Mouse (Mus musculus) hindbrain, embryonic 12.5 days (tissue): ENCODE measurements around the gene Exoc2. TPM values are rescaled to one million over a fixed set of nuclear protein-coding genes. Genes with fewer than 3 reads are reported as not detected.

Source experiments
- ATAC-seq: fragments of 200-750 bp; cut with Nextera tagmentation; 2 replicates; pipeline ENCODE4 v1.8.0; 2017; ENCODE audit warnings: moderate TSS enrichment; ENCODE audit not compliant: low FRiP score
- H3K27ac ChIP-seq: fragments of 300-500 bp; sonication (generic); 2 replicates; pipeline ENCODE4 v1.5.1; 2016; ENCODE audit warnings: mild to moderate bottlenecking
- H3K27me3 ChIP-seq: fragments of 300-500 bp; sonication (generic); 2 replicates; pipeline ENCODE4 v1.6.1; 2016; ENCODE audit warnings: mild to moderate bottlenecking
- H3K36me3 ChIP-seq: fragments of 300-500 bp; sonication (generic); 2 replicates; pipeline ENCODE4 v1.6.1; 2016; ENCODE audit warnings: mild to moderate bottlenecking
- H3K4me1 ChIP-seq: fragments of 300-500 bp; sonication (generic); 2 replicates; pipeline ENCODE4 v1.6.1; 2016
- H3K4me2 ChIP-seq: fragments of 300-500 bp; sonication (generic); replicated peaks from 2 replicates; pipeline ENCODE4 v1.6.1; 2016; ENCODE audit warnings: mild to moderate bottlenecking
- H3K4me3 ChIP-seq: fragments of 300-500 bp; sonication (generic); 2 replicates; pipeline ENCODE4 v1.5.1; 2016; ENCODE audit warnings: mild to moderate bottlenecking
- H3K9ac ChIP-seq: fragments of 300-500 bp; sonication (generic); 2 replicates; pipeline ENCODE4 v1.6.1; 2016; ENCODE audit warnings: mild to moderate bottlenecking, moderate library complexity
- H3K9me3 ChIP-seq: fragments of 300-500 bp; sonication (generic); replicated peaks from 2 replicates; pipeline ENCODE4 v1.6.1; 2016; ENCODE audit warnings: mild to moderate bottlenecking
- WGBS: fragments of 180-500 bp; shearing (Covaris S2); methylation state at CpG from one replicate; pipeline ENCODE4 v1.1.7; 2016; 5-methylcytosine and 5-hydroxymethylcytosine counted together
- polyA plus RNA-seq: library from polyadenylated mRNA; unstranded; fragments of >200 nt; fragmentation: Nextera tagmentation; extraction: Ambion mirVana; gene quantifications from 2 replicates; pipeline ENCODE4 v1.2.1, GENCODE M21; 2016

The Exoc2 gene
- polyA plus RNA-seq, 1 experiment from 2014 or later, result 45.8 TPM

DNA sequence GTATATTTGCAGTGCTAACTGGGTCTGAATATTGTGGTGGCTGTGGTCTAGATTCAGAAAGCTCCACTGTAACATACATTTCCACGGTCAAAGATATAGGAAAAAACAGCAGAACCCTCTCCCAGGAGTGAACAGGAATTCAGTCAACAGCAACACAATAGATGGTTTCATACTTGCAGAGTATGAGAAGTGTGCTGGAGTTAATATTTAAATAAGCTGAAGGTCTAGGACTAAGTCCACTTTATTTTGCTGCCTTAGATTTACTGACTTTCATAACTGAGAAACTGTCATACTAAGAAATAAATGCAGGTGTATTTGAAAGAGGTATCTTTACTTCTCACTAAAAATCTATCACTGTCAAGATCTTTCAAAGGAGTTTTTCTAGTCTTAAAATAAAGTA is 137.6 kb downstream of the Exoc2 start:
- Histone ChIP-seq H3K27me3 (no peaks in the 10 kb centered on the region), H3K36me3 (peaks cover 13% of the 10 kb centered on the region; the same call in 1 of the 2 replicates), H3K27ac (no peak overlapping the region), H3K4me3 (no peak overlapping the region), H3K9ac (no peak overlapping the region), H3K9me3 (no peaks in the 10 kb centered on the region), H3K4me2 (no peak overlapping the region), H3K4me1 (no peaks in the 10 kb centered on the region)
- ATAC-seq, result no peak
- WGBS, result 89% methylated on average over 1 of the region's 1 CpGs

DNA sequence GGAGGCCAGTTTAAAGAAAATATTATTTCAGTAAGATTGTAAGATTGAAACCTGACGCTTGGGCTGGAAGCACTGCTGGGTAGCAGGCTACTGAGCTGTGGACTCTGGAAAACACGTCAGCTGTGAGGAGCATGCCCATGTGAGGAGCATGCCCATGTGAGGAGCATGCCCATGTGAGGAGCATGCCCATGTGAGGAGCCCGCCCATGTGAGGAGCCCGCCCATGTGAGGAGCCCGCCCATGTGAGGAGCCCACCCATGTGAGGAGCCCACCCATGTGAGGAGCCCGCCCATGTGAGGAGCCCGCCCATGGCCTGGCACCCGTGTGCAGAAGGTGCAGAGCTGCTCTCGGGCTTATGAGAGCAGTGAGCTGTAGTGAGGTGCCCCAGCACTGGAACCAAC is 139.0 kb downstream of the Exoc2 start:
- Histone ChIP-seq H3K4me3 (no peak overlapping the region), H3K4me2 (no peak overlapping the region), H3K36me3 (peaks cover 8% of the 10 kb centered on the region; the same call in 1 of the 2 replicates), H3K27me3 (no peaks in the 10 kb centered on the region), H3K27ac (no peak overlapping the region), H3K9me3 (no peaks in the 10 kb centered on the region), H3K4me1 (no peaks in the 10 kb centered on the region), H3K9ac (no peak overlapping the region)
- 91% methylated on average over 9 of the region's 9 CpGs for WGBS
- ATAC-seq, result no peak

DNA sequence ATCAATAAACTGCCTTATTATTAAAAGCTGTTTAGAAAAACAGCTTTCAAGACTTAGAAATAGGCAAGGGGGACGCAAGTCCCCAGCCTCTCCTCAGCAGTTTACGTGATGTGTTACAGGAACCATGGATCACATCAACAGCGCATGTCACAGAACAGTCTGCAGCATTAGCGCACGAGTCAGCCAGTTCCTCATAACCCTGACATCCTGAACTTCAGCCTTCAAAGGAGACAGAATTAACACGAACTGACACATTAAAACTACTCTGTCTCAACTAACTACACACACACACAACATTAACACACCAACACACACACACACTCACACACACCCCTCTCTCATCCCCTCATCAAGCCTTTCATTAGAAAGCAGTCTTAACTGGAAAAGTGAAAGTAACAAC is 139.5 kb downstream of the Exoc2 start:
- WGBS, result 86% methylated on average over 6 of the region's 6 CpGs
- ATAC-seq, result no peak
- Histone ChIP-seq H3K9ac (no peak overlapping the region), H3K36me3 (peaks cover 3% of the 10 kb centered on the region; the same call in 1 of the 2 replicates), H3K4me3 (no peak overlapping the region), H3K4me1 (no peaks in the 10 kb centered on the region), H3K27me3 (no peaks in the 10 kb centered on the region), H3K4me2 (no peak overlapping the region), H3K9me3 (no peaks in the 10 kb centered on the region), H3K27ac (no peak overlapping the region)

DNA sequence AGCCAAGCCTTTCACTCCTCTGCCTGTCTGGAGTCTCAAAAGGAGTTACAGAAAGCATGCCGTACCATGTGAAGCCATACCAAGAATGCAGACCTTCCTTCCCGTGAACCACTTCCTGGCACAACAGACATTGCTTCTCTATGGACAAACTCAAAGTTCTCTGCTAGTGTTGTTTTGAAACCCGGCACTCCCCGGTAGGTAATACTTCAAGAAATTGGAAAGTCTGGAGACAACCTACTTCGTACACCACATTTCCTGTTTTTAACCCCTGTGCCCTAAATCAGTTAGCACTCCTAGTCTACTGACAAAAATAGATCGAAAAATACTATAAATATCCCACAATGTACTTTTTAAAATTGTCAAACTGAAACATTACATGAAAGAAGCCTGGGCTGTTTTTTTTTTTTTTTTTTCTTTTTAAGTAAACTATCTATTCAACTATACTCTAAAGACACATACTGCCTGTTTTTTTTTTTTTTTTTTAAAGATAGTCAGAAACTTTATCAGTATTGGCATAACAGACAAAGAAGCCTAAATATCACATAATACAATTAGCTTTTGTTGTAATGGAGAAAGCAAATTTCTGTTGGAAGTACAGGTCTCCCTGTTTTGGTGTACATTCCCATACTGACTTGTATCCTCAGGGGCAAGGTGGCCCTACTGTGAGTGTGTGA is 140.3 kb downstream of the Exoc2 start:
- H3K27me3 ChIP-seq, result no peaks in the 10 kb centered on the region
- 85% methylated on average over 6 of the region's 6 CpGs for WGBS
- no peak overlapping the region for H3K4me2 ChIP-seq
- no peak overlapping the region for H3K27ac ChIP-seq
- H3K4me1 ChIP-seq, result no peaks in the 10 kb centered on the region
- H3K4me3 ChIP-seq, result no peak overlapping the region
- ATAC-seq, result no peak
- H3K9ac ChIP-seq, result no peak overlapping the region
- H3K36me3 ChIP-seq, result no peaks in the 10 kb centered on the region
- no peaks in the 10 kb centered on the region for H3K9me3 ChIP-seq

DNA sequence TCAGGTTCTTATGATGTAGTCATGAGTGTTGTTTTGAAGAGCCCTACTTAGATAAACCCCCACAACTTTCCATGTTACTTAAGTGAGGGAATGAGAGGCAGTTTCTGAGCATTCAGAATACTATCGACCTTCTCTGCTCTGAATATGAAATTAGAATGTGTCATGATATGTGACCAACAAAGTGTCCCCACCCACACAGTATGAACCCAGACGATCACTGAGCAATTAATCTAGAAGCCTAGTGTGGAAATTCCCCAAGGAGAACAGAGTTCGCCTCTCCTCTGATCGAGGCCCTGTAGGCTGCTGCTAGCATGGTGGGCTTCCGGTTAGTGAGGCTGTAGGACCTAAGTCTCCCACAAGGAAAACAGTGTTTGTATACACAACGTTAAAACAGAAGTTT is 142.5 kb downstream of the Exoc2 start:
- H3K4me3 ChIP-seq, result no peak overlapping the region
- H3K9me3 ChIP-seq, result no peaks in the 10 kb centered on the region
- no peak overlapping the region for H3K27ac ChIP-seq
- H3K36me3 ChIP-seq, result no peaks in the 10 kb centered on the region
- WGBS, result 79% methylated on average over 6 of the region's 6 CpGs
- ATAC-seq, result no peak
- no peaks in the 10 kb centered on the region for H3K4me1 ChIP-seq
- H3K4me2 ChIP-seq, result no peak overlapping the region
- H3K9ac ChIP-seq, result no peak overlapping the region
- no peaks in the 10 kb centered on the region for H3K27me3 ChIP-seq

DNA sequence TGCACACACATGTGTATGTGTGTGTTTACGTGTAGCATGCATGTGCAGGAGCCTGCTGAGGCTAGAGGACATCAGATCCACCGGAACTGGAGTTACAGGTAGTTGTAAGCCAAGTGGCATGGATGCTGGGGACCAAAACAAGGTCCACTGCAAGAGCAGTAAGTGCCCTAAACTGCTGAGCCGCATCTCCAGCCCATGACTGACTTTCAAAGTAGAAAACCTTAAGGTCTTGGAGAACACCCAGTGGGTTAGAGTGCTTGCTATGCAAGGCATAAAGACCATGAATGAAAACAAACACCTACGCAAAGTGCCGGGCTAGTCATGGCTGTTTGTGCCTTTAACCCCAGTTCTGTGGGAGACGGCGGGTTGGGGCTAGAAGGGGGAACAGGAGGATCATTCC is 147.4 kb downstream of the Exoc2 start:
- Histone ChIP-seq H3K9ac (no peak overlapping the region), H3K27ac (no peak overlapping the region)
- WGBS, result 90% methylated on average over 7 of the region's 7 CpGs

DNA sequence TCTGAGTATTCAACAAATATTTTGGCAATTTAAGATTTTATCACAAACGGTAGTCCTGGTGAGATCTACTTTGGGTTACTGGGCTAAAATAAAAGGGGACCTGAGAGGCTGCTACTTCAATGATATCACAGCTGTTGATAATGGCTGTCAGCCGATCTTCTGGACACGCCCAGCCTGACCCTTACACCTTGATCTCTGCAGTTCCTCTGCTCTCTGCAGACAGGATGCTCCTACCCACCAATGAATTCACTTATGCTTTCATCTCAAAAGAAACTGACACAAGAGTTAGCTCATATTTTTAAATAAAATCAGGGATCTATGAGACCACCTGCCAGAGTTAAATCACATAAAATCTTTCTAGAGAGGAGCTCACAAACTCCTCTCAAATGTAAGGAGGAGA is 149.0 kb downstream of the Exoc2 start:
- Histone ChIP-seq H3K4me2 (no peak overlapping the region), H3K9me3 (no peaks in the 10 kb centered on the region), H3K27ac (no peak overlapping the region), H3K4me1 (no peaks in the 10 kb centered on the region), H3K27me3 (no peaks in the 10 kb centered on the region), H3K9ac (no peak overlapping the region), H3K36me3 (peaks cover 20% of the 10 kb centered on the region), H3K4me3 (no peak overlapping the region)
- ATAC-seq, result no peak
- WGBS, result 90% methylated on average over 3 of the region's 3 CpGs

More for the DNA sequence above, 147.4 kb downstream of the Exoc2 start:
- H3K4me2 ChIP-seq, result no peak overlapping the region
- H3K27me3 ChIP-seq, result no peaks in the 10 kb centered on the region
- H3K36me3 ChIP-seq, result peaks cover 9% of the 10 kb centered on the region
- H3K4me3 ChIP-seq, result no peak overlapping the region
- H3K4me1 ChIP-seq, result no peaks in the 10 kb centered on the region
- ATAC-seq, result no peak
- no peaks in the 10 kb centered on the region for H3K9me3 ChIP-seq

DNA sequence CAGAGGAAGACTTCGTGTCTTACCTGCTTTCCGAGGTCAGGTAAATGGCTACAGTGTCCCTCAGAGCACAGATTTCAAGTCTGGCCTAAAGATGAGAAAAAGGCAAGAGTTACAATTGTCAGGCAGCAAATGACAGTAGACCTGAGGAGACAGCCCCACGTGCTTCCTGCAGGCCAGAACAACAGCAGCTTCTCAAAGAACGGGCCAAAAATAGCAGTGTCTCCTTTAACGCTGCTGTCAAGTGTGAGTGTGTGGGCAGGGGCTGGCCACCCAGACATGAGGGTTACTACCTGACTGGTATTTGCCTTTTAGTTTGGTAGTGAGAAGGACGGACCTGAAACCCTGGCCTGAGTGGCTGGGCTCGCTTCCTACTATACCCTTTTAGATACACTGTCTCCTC is 153.3 kb downstream of the Exoc2 start:
- 90% methylated on average over 7 of the region's 7 CpGs for WGBS
- Histone ChIP-seq H3K9me3 (no peaks in the 10 kb centered on the region), H3K27ac (no peak overlapping the region), H3K4me2 (no peak overlapping the region), H3K4me3 (no peak overlapping the region), H3K4me1 (no peaks in the 10 kb centered on the region), H3K36me3 (peaks cover 41% of the 10 kb centered on the region), H3K9ac (no peak overlapping the region), H3K27me3 (no peaks in the 10 kb centered on the region)
- ATAC-seq, result no peak

DNA sequence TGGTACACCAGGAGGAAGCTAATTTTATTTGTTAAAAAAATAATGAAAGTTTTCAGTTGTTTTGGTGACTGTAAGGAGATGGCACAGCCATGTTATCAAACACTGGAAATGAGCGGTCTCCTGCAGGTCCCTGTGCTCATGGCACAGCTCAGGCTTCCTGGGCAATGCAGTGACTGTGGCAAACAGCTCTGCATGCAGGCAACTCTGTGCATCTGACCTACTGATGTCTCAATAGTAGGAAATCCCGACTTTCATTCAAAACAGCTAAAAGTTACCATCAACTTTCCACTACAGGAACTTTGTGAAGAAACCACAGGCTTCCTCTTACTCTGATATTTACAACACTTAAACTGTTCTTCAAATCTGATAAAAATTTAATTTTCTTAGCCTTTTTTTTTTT is 154.0 kb downstream of the Exoc2 start:
- no peaks in the 10 kb centered on the region for H3K27me3 ChIP-seq
- no peak overlapping the region for H3K27ac ChIP-seq
- no peaks in the 10 kb centered on the region for H3K9me3 ChIP-seq
- no peak overlapping the region for H3K4me2 ChIP-seq
- no peak for ATAC-seq
- no peak overlapping the region for H3K9ac ChIP-seq
- WGBS, result 91% methylated on average over 2 of the region's 2 CpGs
- no peaks in the 10 kb centered on the region for H3K4me1 ChIP-seq
- H3K36me3 ChIP-seq, result peaks cover 48% of the 10 kb centered on the region
- H3K4me3 ChIP-seq, result no peak overlapping the region

DNA sequence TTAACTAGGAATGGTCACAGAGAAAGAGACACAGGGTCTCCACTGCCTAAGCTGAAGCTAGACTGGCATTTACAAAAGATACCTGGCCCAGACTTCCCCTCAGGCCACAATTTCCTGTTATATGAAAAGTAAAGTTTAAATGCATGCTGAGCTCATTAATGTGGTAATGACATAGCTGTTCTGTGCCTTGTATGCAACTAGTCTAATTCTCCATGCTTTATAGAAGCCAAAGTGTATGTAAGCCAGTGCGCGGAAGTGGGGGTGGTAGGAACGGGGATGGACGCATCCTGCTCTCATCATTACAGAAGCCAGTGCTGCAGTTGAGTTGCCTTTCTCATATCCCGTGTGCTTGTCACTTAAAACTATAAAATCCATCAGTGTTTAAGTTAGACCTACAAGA is 156.5 kb downstream of the Exoc2 start:
- H3K4me3 ChIP-seq, result no peak overlapping the region
- peaks cover 49% of the 10 kb centered on the region for H3K36me3 ChIP-seq
- H3K4me2 ChIP-seq, result no peak overlapping the region
- no peak overlapping the region for H3K27ac ChIP-seq
- no peaks in the 10 kb centered on the region for H3K9me3 ChIP-seq
- WGBS, result 95% methylated on average over 5 of the region's 5 CpGs
- no peak for ATAC-seq
- no peaks in the 10 kb centered on the region for H3K4me1 ChIP-seq
- no peak overlapping the region for H3K9ac ChIP-seq
- H3K27me3 ChIP-seq, result no peaks in the 10 kb centered on the region

DNA sequence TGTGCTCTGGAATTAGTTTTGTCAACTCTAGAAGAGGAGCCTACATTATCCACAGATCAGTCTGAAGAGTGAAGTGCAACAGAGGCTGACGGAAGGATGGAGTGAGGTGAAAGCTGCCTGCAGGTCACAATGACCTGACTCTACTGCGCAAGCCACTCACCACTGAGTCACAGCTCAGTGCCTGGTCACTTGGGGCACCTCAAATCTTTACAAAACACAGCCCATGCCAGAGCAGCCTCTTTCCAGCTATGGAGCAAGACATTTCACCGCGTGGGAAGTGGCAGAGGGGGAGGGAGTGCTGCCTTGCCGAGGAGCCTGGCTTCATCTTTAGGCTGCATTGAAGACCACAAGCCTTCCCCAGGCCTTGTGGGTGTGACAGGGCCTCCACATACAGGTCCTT is 159.6 kb downstream of the Exoc2 start:
- peaks cover 28% of the 10 kb centered on the region; the same call in 1 of the 2 replicates for H3K36me3 ChIP-seq
- no peak overlapping the region for H3K4me3 ChIP-seq
- no peaks in the 10 kb centered on the region for H3K9me3 ChIP-seq
- WGBS, result 87% methylated on average over 5 of the region's 5 CpGs
- no peak for ATAC-seq
- H3K27me3 ChIP-seq, result no peaks in the 10 kb centered on the region
- H3K4me1 ChIP-seq, result no peaks in the 10 kb centered on the region
- no peak overlapping the region for H3K9ac ChIP-seq
- no peak overlapping the region for H3K27ac ChIP-seq
- no peak overlapping the region for H3K4me2 ChIP-seq

DNA sequence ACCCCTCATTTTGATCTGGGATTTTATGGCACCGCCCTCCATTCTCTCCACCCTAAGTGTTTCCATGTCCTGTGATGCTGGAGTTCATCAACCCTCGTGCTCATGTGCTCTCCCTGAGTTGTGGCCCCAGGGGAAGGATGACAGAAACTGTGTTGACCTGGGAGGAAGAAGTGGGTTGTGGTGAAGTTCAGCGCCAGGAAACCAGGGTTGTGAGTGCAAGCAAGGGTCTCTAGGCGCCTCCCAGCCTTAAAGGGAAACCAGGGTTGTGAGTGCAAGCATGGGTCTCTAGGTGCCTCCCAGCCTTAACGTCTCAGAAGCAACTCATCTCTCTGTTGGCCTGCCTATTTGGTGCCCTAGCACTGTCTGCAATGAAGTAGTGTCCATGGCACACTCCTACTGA is 160.4 kb downstream of the Exoc2 start:
- Histone ChIP-seq H3K9me3 (no peaks in the 10 kb centered on the region), H3K9ac (no peak overlapping the region), H3K36me3 (peaks cover 24% of the 10 kb centered on the region; the same call in 1 of the 2 replicates), H3K27ac (no peak overlapping the region), H3K4me3 (no peak overlapping the region), H3K4me2 (no peak overlapping the region), H3K4me1 (no peaks in the 10 kb centered on the region), H3K27me3 (no peaks in the 10 kb centered on the region)
- no peak for ATAC-seq
- 89% methylated on average over 5 of the region's 5 CpGs for WGBS

DNA sequence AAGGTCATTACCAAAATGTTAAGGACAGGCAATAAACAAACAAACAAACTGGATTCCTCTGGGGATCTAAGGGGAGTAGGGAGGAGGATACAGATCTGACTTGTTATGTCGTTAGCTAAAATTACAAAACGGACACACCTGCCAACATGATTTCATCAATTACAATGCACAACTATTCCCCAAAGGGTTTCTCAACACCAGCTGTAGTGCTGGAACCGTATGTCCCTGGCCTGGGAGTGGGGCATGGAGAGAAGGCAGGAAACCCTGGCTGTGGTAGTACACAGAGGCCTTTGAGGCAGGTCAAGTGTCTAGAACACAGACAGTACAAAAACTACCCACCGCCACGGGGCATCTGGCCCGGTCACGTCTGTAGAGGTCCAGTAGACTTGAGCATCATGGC is 164.7 kb downstream of the Exoc2 start:
- no peaks in the 10 kb centered on the region for H3K27me3 ChIP-seq
- no peaks in the 10 kb centered on the region for H3K36me3 ChIP-seq
- H3K4me2 ChIP-seq, result no peak overlapping the region
- 79% methylated on average over 7 of the region's 7 CpGs for WGBS
- H3K4me1 ChIP-seq, result no peaks in the 10 kb centered on the region
- no peak overlapping the region for H3K4me3 ChIP-seq
- no peak overlapping the region for H3K9ac ChIP-seq
- no peaks in the 10 kb centered on the region for H3K9me3 ChIP-seq
- H3K27ac ChIP-seq, result no peak overlapping the region
- ATAC-seq, result no peak
